Mouse (Mus musculus): Measurements from ENCODE around the gene Lrp6.

The Lrp6 gene

DNA sequence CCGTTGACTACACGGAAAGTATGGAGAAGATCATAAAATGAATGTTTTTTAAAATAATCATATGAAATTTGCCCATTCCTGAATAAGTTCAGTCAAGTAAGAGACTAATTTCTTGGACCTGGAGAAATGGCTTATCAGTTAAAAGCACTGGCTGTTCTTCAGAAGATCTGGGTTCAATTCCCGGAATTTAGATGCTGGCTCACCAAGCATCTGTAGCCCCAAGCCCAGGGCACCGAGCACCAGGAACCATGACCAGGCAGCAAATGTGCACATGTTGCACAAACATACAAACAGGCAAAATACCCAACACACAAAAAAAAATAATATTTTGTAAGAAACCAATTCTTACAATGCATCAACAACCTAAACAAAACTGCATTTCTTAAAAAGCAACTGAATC lies 37.4 kb downstream of the Lrp6 start:
- no peak for DNase-seq

DNA sequence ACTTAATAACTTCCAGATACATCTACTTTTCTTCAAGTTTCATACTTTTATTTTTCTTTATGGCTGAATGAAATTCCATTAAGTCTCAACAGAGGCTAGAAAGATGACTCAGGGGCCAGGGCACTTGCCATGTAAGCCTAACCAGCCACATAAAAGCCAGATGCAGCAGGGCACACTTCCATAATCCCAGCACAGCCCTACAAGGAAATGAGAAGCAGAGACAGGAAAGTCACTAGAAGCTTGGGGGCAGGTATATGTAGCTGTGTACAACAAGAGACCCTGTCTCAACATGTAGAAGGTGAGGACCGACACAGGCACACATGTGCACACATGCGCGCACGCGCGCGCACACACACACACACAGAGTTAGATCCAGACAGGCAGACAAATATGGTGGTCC lies 38.4 kb downstream of the Lrp6 start:
- DNase-seq, result no peak

DNA sequence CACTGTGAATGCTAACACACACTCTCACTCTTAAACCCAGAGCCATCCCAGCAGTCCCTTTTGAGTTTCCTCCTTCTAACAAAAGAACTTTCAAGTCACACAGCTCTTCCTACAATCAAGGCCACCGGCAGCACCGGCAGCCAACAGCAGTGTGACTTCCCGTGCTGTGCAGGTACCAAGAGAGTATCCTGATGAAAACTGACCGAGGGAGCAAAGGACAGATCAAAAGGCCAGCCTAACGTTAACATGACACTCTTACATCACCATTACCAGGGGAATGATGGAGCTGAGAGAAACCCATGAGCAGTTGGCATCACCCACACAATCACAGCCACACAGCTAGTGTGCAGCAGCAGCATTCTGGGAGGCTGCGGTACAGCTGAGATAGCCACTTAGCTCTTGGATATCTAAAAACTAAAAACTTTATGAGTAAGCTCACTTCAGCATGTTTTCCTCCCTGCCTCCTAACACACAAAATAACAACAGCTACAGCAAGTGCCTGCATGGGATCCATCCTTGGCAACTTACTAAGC lies 39.1 kb downstream of the Lrp6 start:
- DNase-seq, result no peak

DNA sequence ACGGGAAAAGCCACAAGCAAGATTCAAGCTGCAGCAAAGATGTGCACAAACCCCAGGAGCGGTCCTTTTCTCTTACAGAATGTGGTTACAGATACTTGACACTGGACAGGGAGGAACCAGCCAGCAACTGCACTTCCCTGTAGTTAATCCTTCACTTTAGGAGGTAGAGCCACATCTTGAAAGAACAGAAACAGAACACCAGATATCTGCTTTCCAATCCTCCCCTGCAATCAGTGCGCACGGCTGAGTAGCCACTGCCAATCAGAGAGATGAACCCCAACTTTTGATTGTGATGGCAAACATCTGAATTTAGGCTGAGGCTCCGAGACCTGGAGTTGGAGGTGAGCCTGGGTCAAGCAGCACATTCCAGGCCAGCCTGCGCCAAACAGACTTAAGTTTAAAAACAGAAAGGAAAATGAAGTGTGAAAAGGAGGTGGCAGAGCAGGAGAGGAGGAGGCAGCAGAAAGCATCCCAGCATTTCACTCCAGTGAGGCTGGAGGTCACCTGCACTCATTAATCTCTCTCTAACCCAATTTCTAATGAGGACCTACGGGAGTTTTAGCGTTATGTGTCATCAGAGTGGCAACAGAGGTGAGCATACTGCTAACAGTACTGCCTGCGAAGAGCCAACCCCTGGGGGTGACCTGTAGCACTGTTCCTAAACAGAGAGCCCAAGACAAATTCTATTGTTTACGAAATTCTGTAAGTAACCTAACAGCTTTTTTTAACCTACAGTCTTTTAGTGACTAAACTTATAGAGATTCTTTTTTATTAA lies 39.8 kb downstream of the Lrp6 start:
- DNase-seq, result no peak

DNA sequence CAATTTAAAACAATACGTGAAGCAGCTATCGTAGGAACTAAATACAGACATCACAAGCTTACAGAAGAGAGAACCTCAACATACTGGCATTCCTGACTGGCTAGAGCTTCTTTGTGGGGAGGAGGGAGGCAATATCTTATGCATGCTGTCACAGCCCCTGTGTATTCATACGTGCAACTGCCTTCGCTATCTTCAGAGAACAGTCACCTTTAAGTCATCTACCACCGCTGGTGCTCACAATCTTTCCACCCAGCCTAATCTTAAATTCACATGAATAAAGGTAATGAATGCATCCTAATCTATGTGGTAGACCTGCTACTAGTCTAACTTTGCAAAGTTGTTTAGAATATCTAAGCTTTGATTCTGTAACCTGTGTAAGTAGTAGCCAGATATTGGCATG lies 40.5 kb downstream of the Lrp6 start:
- DNase-seq, result no peak

DNA sequence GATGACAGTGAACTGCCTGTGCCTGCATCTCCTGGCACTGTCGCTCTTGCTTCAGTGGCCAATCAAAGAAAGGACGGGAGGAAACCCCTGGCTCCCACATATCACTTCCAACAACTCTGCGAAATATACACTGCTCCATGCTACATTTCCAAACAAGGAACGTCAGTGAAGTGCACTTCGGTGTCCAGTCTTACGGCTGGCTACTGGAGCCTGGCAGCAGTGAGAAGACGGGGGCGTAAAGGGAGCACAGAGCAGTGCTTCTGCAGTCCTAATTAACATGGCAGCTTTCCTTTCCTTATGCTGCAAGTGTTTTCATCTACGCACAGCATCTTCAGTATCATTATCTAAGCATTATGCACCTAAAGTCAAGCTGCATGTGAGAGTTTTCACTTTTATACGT lies 45.4 kb downstream of the Lrp6 start:
- DNase-seq, result no peak

DNA sequence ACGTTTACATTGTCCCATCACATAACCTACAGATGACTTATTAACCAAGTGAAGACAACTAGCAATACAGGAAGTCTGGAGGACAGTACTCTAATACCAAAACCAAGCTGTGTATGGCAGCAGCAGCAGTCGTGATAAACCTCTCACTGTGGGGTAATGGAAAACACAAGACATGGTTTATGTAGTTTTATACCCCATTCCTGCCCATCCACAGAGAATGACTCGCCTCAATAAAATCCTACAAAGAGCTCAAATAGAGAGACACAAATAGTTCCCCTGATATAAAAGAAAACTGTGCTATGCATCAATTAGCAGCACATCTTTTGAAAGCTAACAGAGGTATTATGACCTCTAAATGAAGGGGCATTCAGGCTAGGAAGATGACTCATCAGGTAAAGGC lies 45.9 kb downstream of the Lrp6 start:
- no peak for DNase-seq

DNA sequence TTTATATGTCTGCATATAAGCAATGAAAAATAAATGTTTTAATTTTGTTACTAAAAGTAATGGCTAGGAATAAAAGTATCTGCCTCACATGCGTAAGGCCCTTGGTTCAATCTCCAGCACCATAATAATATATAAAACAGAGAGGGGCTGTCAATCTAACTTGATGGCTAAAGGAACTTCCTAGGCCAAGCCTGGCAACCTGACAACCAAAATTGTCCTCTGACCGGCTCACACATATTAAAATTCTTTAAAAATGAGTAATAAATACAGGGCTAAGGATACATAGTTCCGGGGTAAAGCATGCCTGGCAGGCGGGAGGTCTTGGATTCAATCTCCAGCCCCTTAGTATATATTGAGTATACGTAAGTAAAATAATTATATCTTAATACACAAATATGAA lies 48.3 kb downstream of the Lrp6 start:
- no peak for DNase-seq

DNA sequence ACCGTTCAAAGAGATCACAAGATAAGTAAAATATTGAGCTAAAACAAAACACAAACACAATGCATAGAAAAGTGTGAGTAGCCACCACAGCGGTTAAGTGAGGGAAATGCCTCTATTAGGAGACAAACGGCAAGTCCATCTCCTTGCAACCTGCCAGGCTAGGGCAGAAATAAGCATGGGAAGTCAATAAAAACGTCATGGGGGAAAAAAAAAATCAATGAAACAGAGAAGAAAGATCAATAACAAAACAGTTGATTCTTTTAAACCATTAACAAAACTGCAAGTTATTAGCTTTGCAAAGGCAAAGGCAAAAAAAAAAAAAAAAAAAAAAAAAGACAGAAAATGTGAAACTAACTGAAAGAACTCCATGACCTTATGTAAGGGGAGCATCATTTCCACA lies 49.6 kb downstream of the Lrp6 start:
- DNase-seq, result no peak

DNA sequence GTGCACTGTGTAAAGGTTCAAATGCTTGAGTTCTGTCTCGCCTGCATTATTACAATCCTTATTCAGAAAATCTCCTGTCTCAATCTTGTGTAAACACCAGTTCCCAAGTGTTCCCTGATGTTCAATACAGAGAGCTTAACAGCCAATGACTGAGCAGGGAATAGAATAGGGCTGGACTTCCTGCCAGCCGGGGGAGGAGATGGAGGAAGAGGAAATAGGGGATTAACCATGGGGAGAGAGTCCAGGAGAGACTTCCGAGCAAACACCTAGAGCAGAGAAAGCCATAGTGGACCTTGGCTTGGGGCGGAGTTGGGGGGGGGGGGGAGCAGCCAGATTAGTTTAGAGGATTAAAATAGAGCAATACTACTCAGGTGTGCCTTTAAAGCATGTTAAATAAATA lies 51.3 kb downstream of the Lrp6 start:
- DNase-seq, result peak in 1 of 2 experiments; percentile 48

DNA sequence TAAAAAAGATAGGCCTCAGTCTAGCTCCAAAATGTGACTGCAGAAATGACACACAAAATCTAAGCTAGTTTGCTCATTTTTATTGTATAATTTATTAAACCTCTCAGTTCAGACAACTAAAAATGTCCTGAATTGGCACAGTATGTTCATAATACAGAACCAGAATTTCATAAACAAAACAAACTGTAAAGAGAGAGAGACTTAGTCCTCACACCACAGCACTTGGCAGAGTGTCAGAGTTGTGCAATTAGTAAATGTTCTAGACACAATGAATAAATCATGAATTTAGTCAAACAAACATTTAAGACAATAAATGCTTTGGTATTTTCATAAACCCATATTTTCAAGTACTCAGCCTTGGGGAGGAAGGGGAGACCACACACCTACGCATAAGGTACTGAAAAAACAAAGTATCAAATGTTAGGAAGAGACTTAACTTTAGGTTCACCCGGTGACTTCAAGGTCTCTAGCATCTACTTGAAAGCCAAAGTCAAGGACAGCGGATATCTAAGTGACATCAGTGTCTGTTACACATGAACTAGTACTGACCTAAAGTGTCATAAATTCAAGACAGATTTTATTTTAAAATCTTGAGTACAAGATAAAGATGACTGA lies 52.8 kb downstream of the Lrp6 start:
- peak in 1 of 2 experiments; percentile 58 for DNase-seq

DNA sequence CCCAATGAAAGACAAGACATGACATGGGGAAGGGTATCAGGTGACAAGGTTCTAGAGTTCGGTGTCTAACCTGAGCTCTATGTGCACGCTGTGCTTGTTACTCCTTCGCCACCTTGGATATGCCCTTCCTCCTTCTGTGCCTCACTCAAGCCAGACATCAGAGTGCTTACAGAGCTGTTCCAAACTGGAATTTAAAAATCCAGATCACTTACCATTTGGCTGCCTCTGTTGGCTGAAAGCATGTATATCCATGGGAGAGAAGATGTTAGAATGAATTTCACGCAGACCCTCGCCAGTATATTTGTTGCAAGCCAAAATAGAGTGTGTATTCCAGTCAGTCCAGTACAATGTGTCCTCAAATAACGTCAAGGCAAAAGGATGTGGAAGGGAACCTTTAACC lies 53.8 kb downstream of the Lrp6 start:
- no peak for DNase-seq

DNA sequence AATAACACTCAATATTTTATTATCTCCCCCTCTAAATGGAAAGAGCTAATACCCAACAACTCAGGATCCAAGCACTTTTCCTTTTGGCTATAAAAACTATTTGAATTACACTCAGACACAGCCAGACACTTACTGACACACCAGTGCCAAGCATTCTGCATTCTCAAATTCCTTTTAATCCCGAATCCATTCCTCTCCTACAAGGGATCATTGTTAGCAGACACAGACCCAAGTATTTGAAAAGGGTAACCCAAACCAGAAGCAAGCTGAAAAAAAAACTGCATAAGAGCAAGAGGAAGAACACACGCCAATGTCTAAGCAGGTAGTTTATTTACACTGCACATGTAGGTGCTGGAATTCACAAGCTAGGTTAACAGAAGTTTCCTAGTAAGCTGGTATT lies 54.3 kb downstream of the Lrp6 start:
- DNase-seq, result no peak

DNA sequence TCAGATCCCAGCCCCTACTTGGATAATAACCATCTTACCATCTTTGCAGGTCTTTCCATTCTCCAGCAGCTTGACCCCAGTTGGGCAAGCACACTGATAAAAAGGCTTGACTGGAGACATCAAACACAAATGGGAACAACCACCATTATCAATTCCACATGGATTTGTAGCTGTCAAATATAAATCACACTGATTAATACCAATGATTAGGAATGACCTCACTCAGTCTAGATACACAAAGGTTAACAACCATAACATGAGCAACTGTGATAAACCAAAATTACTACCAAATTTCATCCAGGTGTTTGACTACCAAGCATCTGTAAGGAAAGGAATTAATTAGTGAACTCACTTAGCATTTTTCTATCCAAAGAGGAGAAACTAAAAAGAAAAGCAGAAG lies 55.6 kb downstream of the Lrp6 start:
- no peak for DNase-seq

DNA sequence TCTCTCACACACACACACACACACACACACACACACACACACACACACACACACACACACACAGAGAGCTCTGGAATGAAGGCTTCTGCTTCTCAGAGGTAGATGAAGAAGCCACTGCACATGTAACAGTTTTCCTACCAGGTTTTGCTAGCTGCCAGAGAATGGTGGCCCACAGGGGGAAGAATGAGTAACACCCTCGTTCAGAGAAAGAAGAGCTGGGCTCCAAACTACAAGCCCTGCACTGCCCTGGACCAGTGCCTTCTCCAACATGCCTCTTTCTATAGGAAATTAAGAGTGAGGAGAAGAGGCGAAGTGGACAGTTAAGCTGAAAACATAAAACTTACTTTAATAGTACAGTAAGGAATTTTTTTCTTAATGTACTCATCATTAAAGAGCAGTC lies 56.5 kb downstream of the Lrp6 start:
- DNase-seq, result no peak

DNA sequence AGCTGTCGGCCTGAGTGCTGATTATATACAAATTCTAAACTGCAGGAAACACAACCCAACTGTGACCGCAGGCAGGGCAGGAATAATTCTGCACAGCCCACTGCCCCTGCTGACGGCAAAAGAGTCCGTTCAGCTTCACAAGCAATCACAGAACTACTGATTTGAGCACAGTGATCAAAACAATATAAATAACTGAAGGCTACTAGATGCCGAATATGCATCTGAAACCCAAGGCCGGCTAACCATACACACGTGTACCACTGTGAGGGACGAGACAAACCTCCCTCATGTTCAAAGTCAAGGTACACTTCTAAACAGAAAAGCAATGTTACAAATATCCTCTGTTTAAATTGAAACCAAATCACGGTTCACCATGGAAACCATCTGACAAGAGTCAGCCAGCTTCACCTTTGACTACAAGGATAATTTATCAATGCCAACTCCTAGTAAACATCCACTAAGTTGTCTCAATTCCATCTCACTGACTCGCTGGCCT lies 57.0 kb downstream of the Lrp6 start:
- no peak for DNase-seq

DNA sequence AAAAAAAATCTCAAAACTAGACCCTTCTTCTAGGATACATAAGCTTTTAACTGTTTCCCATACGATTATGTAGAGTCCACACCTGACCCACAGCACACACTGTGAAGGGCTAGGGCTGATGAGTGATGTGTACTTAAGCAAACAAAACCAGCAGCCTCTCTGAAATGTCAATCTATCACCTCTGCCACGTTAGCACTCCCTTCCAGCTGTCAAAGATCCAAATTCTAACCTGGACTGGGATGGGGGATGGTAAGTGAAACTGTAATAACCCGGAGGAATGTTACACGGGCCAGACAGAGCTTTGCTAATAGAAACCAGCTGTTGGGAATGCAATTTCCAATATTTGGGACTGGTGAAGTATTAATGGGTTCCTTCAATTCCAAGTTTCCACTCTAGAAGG lies 61.9 kb downstream of the Lrp6 start:
- no peak for DNase-seq

DNA sequence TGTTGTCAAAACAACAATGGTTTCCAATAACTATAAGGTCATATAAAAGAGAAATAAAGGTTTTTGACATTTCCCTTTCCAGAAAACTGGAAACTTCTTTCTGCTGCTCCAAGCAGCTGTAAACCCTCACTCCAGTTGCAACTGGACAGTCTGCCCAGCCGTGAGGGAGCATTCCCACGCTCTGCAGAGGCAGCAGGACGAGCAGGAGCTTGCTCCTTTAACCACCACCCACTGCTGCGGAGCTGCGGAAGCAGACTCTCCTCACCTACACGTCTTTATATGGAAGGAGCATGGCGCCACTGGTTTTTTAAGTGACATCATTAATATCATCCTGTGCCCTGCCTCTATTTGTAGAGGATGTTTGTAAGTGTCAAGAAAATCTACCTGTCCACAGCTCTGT lies 64.4 kb downstream of the Lrp6 start:
- DNase-seq, result no peak

DNA sequence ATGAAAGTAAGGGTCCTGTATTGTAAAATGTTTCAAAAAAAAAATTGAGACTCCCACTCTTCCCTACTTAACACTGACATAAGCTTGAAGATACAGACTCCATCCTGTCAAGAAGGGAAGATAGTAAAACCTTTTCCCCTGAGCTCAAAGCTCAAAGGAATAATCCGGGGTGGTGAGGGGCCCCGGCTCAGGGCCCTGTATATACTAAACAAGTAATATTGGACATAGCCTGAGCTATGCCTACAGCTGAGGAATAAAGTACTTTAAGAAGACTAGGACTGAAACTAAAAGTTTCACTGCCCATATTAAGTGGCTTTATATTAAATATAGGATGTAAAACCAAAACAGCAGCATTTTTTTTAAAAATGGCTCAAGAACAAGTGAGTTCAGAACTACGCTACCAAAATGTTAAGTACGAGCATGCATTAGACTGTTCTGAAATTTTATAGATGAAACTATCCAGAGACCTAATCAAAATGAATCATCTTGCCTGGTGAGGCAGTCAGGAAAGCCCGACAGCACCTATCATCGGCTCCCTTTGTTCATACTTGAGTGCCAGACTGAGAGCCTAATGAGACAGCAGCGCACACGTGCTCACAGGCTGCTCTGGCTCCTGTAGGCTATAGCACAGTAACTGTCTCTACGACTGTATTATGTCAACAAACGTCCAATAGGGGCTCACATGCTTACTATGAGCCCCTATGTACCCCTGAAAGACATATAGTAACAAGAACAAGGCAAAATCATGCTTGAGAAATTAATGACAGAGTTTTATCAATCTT lies 66.2 kb downstream of the Lrp6 start:
- no peak for DNase-seq

DNA sequence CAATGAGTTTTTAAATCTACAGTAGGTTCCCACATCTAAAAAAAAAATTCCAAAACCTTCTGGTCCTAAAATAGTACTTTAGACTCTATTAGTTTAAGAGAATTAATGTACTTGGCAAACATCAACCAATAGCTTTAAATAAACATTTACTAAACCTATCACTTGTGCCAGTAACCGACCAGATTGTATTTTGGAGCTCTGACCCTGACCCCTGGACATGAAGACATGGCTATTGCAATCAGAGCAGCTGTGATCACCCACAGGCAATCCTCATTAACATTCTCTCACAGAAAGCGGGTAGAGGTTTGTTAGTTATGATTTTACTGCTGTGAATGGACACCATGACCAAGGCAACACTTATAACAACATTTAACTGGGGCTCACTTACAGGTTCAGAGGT lies 67.7 kb downstream of the Lrp6 start:
- DNase-seq, result no peak

DNA sequence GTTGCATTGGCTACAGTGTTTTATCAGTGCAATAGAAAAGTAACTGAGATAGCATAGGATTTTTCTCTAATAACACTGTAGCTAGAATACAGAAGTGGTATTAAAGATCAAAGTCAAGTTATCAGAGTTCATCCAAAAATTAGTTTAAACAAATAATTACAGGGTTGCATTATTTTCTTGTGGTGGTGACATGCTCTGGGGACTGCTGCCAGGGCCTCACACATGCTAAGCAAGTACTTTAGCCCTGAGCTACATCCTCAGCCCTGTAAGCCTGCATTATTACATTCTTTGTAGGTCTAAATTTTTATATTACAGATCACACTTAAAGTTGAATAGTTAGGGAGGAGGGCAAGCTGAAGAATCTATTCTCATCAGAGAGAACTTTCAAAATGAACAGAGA lies 68.2 kb downstream of the Lrp6 start:
- DNase-seq, result no peak

DNA sequence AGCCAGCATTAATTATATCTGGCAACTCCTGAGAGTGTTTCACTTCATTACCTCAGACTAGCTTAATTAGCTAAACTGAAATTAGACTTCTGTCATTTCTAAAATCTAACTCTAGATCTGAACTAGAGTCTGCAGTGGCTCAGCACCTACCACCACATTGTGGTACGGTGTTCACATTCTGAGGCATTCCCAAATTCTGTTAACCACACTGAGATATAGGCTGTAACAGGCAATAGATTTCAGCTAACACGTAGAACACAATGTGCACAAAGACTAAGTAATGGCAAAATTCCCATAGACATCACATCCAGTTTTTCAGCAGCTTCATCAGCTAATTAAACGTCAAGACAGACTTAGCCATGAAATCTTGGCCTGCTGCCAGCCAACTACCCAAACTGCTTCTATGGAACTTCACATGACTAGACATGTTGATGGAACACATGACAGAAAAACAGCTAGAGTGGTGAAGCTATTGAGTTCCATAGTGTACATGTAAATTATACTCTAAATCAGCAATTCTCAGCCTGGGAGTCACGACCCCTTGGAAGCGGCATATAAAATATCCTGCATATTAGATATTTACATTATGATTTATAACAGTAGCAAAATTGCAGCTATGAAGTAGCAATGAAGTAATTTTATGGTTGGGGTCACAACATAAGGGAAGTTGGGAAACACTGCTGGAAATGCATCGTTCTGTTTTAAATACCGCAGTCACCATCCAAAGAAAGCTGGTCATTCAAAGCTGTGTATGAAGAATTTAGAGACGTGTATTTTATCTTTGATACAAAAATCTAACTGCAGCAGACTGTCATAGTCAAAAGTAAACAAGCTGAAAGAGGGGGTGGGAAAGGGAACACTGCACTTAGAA lies 71.7 kb downstream of the Lrp6 start:
- DNase-seq, result no peak

DNA sequence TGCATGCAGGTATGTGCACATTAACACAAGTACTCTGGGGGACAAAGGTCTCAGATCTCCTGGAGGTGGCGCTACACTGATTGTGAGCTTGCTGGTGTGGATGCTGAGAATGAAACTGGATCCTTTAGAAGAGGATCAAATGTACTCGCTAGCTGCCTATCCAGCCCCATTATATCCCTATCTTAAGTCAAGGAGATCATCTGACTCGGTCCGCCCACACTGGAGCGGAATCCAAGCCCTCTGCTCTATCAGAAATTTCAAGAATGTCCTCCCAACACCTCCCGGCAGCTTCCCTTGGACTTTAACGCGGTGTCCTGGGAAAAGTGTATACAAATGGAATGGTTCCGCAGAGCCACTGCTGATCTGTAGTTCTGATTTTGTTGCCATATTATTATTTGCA lies 77.1 kb downstream of the Lrp6 start:
- peak; percentile 45 to 51 for DNase-seq
